Mouse (Mus musculus) ES-E14 (cell line): Measurements from ENCODE around the gene Thra.

Source experiments
- CHD2 ChIP-seq: IDR thresholded peaks from 2 replicates; pipeline ENCODE4 v1.6.1; 2014; ENCODE audit warnings: mild to moderate bottlenecking, low read depth, low read length, inconsistent platforms
- HCFC1 ChIP-seq: IDR thresholded peaks from 2 replicates; pipeline ENCODE4 v1.6.1; 2012; ENCODE audit warnings: low read length, inconsistent platforms, borderline replicate concordance; ENCODE audit not compliant: insufficient read depth
- MAFK ChIP-seq: IDR thresholded peaks from 2 replicates; pipeline ENCODE4 v1.6.1; 2014; ENCODE audit warnings: mild to moderate bottlenecking, low read depth, low read length, inconsistent platforms; ENCODE audit not compliant: insufficient read depth
- ZC3H11A ChIP-seq: IDR thresholded peaks from 2 replicates; pipeline ENCODE4 v1.6.1; 2012; ENCODE audit warnings: low read depth, mild to moderate bottlenecking, inconsistent platforms, low read length, borderline replicate concordance

DNA sequence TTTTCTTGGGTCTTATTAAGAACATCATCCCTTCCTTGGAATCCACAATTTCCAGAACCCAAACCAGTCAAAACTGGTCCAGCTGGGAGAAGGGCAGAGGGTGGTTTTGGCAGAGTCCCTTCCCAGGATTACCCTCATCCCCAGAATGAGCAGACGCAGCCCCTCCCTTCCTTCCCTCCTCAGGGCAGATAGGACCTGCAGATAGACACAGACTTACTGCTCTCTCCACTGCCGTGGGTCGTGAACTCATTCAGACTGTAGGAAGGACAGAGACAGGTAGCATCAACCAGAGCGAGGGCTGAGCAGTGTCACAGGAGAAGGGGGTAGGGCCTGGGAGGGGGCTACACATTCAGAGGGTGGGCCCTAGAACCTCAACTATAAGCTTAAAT is 29.4 kb upstream of the Thra start:
- TF ChIP-seq HCFC1 (no peak), ZC3H11A (no peak), MAFK (no peak), CHD2 (no peak)
